Mouse (Mus musculus) cerebral cortex, adult 2 months (tissue): ENCODE measurements around the gene Gper1.

Experiments used
- WGBS: fragments of 180-500 bp; shearing (Covaris S2); methylation state at CpG from one replicate; pipeline ENCODE4 v1.1.7; 2018; 5-methylcytosine and 5-hydroxymethylcytosine counted together

Gper1 gene

DNA sequence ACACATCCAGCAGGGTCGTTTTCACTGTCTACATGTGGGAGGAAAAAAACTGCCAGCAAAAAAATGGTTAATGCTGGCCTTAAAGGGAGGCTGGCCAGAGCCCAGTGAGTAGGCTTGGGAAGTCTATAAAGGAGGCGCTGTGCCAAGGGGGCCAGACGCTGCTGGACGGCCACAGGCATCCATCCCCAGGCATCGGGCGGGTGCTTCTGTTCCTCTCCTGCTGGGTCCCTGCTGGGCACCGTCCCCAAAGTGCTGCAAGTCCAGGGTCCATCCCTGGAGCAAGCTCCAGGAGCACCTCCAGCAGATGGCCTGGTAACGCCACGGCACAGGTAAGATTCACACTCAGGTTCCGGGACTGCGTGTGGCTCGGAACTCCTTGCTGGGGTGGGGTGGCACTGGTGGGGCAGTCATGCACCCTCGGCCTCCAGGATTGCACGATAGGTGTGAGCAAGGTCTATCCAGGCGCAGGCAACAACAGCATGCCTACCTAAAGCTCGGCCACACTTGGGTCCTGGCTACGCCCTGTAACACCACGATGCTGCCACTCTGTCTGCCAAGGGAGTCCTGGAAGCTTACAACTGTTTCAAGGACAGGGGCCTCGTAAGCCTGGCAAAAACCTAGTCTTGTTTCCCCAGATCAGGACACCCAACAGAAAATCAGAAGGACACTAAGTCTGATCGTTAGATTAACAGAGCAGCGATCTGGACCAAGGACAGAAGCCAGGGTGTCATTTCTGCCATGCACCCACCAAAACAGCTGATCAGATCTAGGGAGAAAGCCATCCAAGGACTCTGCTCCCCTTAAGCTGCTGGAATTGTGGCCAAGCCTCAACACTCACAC lies at the start of gene Gper1:
Gper1 (plus strand) TSS at position 126 of the 840 bp plus-strand sequence.
- WGBS: 42% methylated on average over 21 of the region's 21 CpGs

DNA sequence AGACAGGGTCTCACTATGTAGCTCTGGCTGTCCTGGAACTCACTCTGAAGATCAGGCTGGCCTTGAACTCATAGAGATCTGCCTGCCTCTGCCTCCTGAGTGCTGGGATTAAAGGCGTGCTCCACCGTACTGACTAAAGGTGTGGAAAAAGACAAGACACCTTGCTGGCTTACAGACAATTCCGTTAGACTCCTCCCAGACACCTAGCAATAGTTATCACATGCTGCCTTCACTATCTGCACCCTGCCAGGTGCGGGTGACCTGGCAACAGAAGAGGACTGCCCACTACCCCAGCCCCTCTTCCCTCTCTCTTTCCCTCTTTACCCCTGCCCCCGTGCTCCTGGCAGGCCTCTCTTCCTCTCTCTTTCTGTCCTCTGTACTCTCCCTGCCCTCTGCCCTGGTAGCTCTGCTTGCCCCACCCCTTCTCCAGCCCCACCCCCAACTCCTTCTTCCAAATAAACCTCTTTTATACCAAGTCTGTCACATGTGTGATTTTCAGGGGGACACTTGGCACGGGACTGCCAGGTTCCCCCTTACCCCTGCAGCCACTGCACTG lies 49.0 kb upstream of the Gper1 start:
- 83% methylated on average over 6 of the region's 6 CpGs for WGBS

- 90% methylated on average over 2 of the region's 2 CpGs for WGBS
These were observed 48.1 kb upstream of the Gper1 start for GRCm38 (mm10) chr5:139374841-139375240.

DNA sequence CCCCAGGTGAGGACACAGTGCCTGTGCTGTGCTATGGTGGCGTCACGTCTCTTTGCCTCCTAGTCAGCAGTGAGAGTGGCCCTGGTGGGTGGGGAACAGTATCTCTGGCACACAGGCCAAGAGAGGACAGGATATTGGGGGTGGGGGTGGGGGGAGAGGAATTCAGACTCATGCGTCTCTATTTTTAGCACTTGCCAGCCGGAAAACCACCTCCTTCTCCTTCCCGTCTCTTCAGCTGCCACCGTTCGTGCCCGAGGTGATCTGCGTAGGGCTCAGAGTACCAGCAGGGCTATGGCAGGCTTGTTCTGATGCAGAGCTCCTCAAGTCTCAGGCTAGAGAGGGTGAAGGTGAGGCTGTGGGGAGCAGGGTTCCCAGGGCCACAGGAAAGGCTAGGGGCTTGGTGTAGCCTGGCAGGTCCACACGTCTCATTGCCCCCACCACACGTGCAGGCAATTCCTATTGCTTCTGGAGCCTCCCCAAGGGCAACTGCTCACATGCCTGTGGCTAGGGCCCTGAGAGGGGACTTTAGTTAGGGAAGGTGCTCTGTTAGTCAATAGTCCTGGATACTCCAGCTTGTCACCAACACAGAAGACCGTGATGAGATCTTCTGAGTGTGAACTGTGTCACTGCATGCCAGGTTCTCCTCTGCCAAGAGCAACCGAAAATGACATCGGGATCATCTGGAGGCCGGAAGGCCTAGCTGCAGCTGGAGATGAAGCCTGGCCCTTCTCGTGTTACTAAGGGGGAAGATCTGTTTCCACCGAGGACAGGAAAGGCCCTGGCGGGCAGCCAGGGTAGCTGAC lies 45.3 kb upstream of the Gper1 start, which contains the start of gene Gpr146:
Gpr146 (plus strand) TSS at position 230 of the 803 bp plus-strand sequence.
- WGBS: 47% methylated on average over 18 of the region's 18 CpGs

DNA sequence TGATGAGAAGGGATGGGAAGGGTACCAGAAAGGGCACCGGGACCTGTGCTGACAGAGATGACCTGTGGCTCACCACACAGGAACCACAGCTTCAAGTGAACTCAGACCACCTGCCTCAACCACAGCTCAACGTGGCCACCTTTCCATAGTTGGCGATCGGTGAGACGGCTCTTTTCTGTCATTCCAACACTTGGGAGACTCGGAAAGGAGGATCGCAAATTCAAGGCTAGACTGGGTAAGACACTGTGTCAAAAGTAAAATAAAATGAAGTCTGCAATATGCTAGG lies 44.7 kb upstream of the Gper1 start:
- whole genome bisulfite sequencing: 85% methylated on average over 7 of the region's 7 CpGs

GRCm38 (mm10) chr5:139378986-139379629 lies 43.8 kb upstream of the Gper1 start:
- WGBS: 51% methylated on average over 21 of the region's 21 CpGs

GRCm38 (mm10) chr5:139379771-139380384 lies 43.1 kb upstream of the Gper1 start:
- WGBS: 19% methylated on average over 8 of the region's 8 CpGs

DNA sequence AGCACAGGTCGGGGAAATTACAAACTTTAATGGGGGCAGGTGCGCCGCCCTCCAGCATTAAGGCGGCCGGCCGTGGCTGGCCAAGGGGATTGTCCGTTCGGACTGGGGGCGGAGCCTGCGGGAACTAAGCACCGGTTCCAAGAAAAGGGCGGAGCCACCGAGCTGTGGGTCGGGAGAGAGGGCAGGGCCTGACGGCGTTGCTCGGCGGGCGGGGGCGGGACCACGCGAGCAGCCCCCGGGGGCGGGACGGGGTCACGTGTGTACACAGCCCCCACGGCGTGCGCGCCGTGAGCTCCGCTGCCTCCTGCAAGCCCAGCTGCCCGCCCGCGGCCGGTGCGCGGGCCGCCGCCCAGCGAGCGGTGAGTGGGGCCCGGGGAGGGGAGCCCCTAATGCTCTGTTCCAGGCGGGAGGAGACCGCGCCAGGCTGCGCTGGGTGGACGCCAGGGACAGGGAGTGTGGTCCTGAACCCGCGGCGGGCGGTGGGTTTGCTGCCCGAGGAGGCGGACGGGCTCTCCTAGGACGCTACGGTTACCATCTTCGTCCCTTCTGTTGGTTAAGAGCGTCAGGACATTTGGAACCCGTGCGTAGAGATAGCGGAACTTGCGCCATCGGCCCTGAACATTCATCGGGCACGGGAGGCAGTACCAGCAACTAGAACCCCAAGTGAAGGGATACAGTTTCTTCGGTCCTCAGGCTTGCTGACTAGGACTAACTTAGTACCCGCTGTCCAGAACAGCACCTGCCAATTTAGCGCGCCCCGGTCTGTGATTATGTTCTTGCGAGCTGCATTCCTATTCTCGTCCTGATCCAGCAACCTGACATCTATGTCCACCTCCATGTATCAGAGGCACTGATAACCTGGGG lies 42.3 kb upstream of the Gper1 start:
- WGBS: 2% methylated on average over 73 of the region's 73 CpGs

DNA sequence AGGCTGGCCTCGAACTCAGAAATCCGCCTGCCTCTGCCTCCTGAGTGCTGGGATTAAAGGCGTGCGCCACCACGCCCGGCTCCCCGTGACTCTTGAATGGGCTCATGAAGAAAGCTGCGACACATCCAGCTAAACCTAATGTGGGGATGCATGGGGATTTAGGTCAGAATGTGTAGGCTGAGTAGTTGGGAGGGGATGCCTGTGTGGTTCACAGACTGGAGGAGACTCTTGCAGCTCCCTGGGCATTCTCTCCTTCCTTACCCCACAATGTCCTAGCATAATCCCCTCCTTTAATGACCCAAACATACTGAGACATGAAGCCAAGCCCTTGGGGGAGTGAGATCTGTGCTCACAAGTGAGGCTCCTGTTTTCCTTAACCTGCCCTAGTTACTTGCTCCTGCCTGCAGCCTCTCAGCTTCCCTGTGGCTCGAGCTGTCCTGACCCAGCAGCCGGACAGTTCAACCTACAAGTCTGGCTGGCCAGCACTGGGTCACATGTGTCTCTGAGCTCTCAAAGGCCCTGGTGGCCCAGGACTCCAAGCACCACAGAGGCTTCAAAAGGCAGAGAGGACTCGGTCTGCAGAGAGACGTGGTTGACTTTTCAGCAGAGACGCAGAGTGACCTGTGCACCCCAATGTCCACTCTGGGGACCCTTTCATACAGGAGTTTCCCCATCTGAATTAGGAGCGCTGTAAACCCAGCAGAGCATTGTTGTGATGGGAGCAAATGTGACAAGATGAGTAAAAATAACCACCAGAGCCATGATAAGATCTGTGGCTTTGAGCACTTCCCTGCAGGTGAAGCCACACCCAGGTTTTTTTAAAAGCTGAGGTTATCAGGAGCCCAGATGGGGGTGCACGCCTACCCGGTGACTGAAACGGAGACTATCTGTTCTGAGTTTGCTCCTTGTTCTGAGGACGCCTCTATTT lies 41.1 kb upstream of the Gper1 start:
- 43% methylated on average over 18 of the region's 18 CpGs for WGBS

GRCm38 (mm10) chr5:139382760-139383159 lies 40.2 kb upstream of the Gper1 start:
- WGBS: 12% methylated on average over 8 of the region's 8 CpGs

DNA sequence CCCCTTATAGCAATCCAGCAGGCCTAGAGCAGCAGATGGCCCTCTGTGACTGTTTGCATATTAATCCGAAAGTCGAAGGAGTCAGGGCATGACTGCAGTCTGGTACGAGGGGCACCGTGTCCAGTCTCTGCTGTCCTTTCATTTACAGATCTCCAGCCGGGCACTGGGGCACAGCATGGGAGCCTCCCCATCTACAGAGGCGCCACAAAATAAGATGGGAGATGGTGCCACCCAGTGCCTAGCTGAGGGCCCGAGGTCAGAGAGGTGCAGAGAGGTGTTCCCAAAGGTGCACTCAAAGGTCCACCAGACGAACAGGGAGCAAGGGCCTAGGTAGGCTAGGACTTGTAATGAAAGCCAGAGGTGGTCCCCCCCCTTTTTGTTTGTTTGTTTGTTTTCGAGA lies 39.7 kb upstream of the Gper1 start:
- WGBS: 56% methylated on average over 9 of the region's 9 CpGs

DNA sequence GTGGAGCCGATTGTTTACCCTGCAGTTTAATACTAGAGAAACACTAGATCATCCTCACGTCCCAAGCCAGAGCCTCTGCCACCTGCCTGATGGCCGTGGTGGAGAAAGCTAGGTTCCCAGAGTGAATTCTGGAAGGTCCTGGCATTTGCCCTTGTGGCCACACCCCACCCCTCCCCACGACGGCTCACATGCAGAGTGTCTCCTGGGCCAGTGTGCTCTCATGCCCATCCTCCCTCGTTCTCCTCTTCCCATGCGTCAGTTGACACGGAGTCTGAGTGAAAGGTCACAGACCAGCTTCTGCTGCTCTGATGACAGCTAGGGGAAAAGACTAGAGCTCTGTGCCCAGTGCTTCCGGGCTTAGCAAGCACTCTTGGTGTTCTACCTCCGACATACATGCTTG lies 38.4 kb upstream of the Gper1 start:
- 68% methylated on average over 10 of the region's 10 CpGs for WGBS

GRCm38 (mm10) chr5:139386047-139386446 lies 36.9 kb upstream of the Gper1 start:
- 90% methylated on average over 5 of the region's 5 CpGs for WGBS

GRCm38 (mm10) chr5:139387329-139388194 lies 35.4 kb upstream of the Gper1 start:
- WGBS: 71% methylated on average over 10 of the region's 10 CpGs

- 50% methylated on average over 4 of the region's 4 CpGs for WGBS
These were observed 34.8 kb upstream of the Gper1 start for GRCm38 (mm10) chr5:139388195-139388570.

GRCm38 (mm10) chr5:139388694-139389675 lies 34.0 kb upstream of the Gper1 start:
- WGBS: 54% methylated on average over 17 of the region's 17 CpGs

- 5% methylated on average over 6 of the region's 6 CpGs for WGBS
These were observed 33.3 kb upstream of the Gper1 start for GRCm38 (mm10) chr5:139389676-139390061.
